Mouse (Mus musculus): ENCODE data around the gene Pten.

DNA sequence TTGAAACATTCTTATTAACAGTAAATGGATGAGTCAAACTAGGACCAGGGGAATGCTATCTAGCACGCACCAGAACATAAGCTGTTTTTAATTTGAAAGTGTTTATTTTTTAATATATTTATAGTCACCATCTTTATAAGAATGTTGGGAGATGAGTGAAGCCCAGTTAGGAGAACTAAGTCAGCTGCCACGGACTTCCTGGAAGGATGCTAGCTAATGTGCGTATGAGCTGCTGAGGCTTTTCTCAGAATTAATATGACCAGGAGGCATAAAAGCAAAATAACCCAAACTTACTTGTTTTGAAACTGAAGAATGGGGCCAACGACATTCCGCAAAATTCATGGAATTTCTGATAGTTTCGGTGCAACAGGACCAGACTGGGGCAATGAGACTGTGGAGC, 83.2 kb downstream of the Pten start:
- TF ChIP-seq CTCF (IDR thresholded peaks at IDR 0.05; ENCODE audit: low read depth, low read length) (no peak), POLR2A (IDR thresholded peaks at IDR 0.05; ENCODE audit: insufficient read depth, low read length) (no peak), EP300 (IDR thresholded peaks at IDR 0.05; ENCODE audit: insufficient read depth, low read depth, low read length) (no peak)
